Mouse (Mus musculus) heart, embryonic 16.5 days (tissue): Measurements from ENCODE around the gene Gnat2. TPM values are rescaled to one million over a fixed set of nuclear protein-coding genes. Genes with fewer than 3 reads are reported as not detected.

Experiments used
- ATAC-seq: fragments of 200-750 bp; cut with Nextera tagmentation; replicated peaks from 2 replicates; pipeline ENCODE4 v1.8.0; 2017; ENCODE audit warnings: moderate number of reproducible peaks; ENCODE audit not compliant: insufficient read depth, low FRiP score; ENCODE audit errors: extremely low read depth
- H3K27ac ChIP-seq: fragments of 300-500 bp; sonication (generic); 2 replicates; pipeline ENCODE4 v1.5.1; 2014; ENCODE audit warnings: mild to moderate bottlenecking, low read length, control low read depth, moderate library complexity
- H3K27me3 ChIP-seq: fragments of 300-500 bp; sonication (generic); 2 replicates; pipeline ENCODE4 v1.6.1; 2014; ENCODE audit warnings: low read length, mixed read lengths; ENCODE audit not compliant: control insufficient read depth, insufficient read depth
- H3K36me3 ChIP-seq: fragments of 300-500 bp; sonication (generic); 2 replicates; pipeline ENCODE4 v1.6.1; 2014; ENCODE audit not compliant: control insufficient read depth, insufficient read depth
- H3K4me1 ChIP-seq: fragments of 300-500 bp; sonication (generic); 2 replicates; pipeline ENCODE4 v1.6.1; 2014; ENCODE audit warnings: low read length, mixed read lengths; ENCODE audit not compliant: control insufficient read depth, insufficient read depth
- H3K4me2 ChIP-seq: fragments of 300-500 bp; sonication (generic); 2 replicates; pipeline ENCODE4 v1.6.1; 2014; ENCODE audit warnings: low read depth, mild to moderate bottlenecking, control low read depth, low read length
- H3K4me3 ChIP-seq: fragments of 300-500 bp; sonication (generic); 2 replicates; pipeline ENCODE4 v1.5.1; 2014; ENCODE audit warnings: mild to moderate bottlenecking, control low read depth, low read length
- H3K9ac ChIP-seq: fragments of 300-500 bp; sonication (generic); 2 replicates; pipeline ENCODE4 v1.6.1; 2014; ENCODE audit warnings: low read length, control low read depth
- H3K9me3 ChIP-seq: fragments of 300-500 bp; sonication (generic); replicated peaks from 2 replicates; pipeline ENCODE4 v1.6.1; 2016; ENCODE audit warnings: low read length; ENCODE audit not compliant: control insufficient read depth
- WGBS: fragments of 180-500 bp; shearing (Covaris S2); extraction: QIAGEN DNeasy Blood & Tissue Kit; methylation state at CpG from one replicate; pipeline ENCODE4 v1.1.7; 2014; 5-methylcytosine and 5-hydroxymethylcytosine counted together
- polyA plus RNA-seq: library from polyadenylated mRNA; unstranded; fragments of >200 nt; fragmentation: Nextera tagmentation; extraction: Ambion mirVana; gene quantifications from 2 replicates; pipeline ENCODE4 v1.2.1, GENCODE M21; 2015

The Gnat2 gene
- polyA plus RNA-seq, 1 experiment from 2014 or later = 0.71 TPM

- no peak for ATAC-seq
- peaks cover 8% of the 10 kb centered on the region for H3K36me3 ChIP-seq
- no peak overlapping the region for H3K4me3 ChIP-seq
- H3K9ac ChIP-seq = no peak overlapping the region
- no peaks in the 10 kb centered on the region for H3K27me3 ChIP-seq
- H3K27ac ChIP-seq = no peak overlapping the region
- no peaks in the 10 kb centered on the region for H3K4me1 ChIP-seq
- no peak overlapping the region for H3K4me2 ChIP-seq
- WGBS = 78% methylated on average over 5 of the region's 5 CpGs
- no peaks in the 10 kb centered on the region for H3K9me3 ChIP-seq
Measured at GRCm38 (mm10) chr3:108123242-108123641, 30.7 kb downstream of the Gnat2 start.

GRCm38 (mm10) chr3:108124131-108124530, 31.5 kb downstream of the Gnat2 start:
- Histone ChIP-seq H3K27me3 (no peaks in the 10 kb centered on the region), H3K4me1 (0 out of 2 replicates have a peak, but pooled peaks cover 3% of the 10 kb centered on the region), H3K36me3 (peaks cover 5% of the 10 kb centered on the region), H3K4me3 (no peak overlapping the region), H3K4me2 (no peak overlapping the region), H3K9me3 (no peaks in the 10 kb centered on the region), H3K27ac (no peak overlapping the region), H3K9ac (no peak overlapping the region)
- 59% methylated on average over 1 of the region's 1 CpGs for WGBS
- no peak for ATAC-seq

GRCm38 (mm10) chr3:108126327-108126726, 33.7 kb downstream of the Gnat2 start:
- WGBS = 88% methylated on average over 3 of the region's 3 CpGs
- Histone ChIP-seq H3K4me3 (no peak overlapping the region), H3K27me3 (no peaks in the 10 kb centered on the region), H3K9me3 (no peaks in the 10 kb centered on the region), H3K36me3 (peaks cover 4% of the 10 kb centered on the region), H3K4me2 (no peak overlapping the region), H3K27ac (no peak overlapping the region), H3K4me1 (peaks cover 15% of the 10 kb centered on the region), H3K9ac (no peak overlapping the region)
- no peak for ATAC-seq

- H3K27me3 ChIP-seq = no peaks in the 10 kb centered on the region
- peaks cover 32% of the 10 kb centered on the region for H3K4me1 ChIP-seq
- H3K27ac ChIP-seq = no peak overlapping the region
- no peaks in the 10 kb centered on the region for H3K9me3 ChIP-seq
- ATAC-seq = no peak
- H3K4me2 ChIP-seq = no peak overlapping the region
- H3K36me3 ChIP-seq = no peaks in the 10 kb centered on the region
- WGBS = 66% methylated on average over 5 of the region's 5 CpGs
- H3K4me3 ChIP-seq = no peak overlapping the region
- H3K9ac ChIP-seq = no peak overlapping the region
Measured at GRCm38 (mm10) chr3:108128520-108128919, 35.9 kb downstream of the Gnat2 start.

GRCm38 (mm10) chr3:108129367-108129766, 36.8 kb downstream of the Gnat2 start:
- Histone ChIP-seq H3K4me2 (no peak overlapping the region), H3K9me3 (no peaks in the 10 kb centered on the region), H3K9ac (no peak overlapping the region), H3K36me3 (no peaks in the 10 kb centered on the region), H3K4me1 (peaks cover 35% of the 10 kb centered on the region), H3K4me3 (no peak overlapping the region), H3K27me3 (no peaks in the 10 kb centered on the region), H3K27ac (0 out of 2 replicates have a peak overlapping the region, but pooled peaks have one; percentile 14)
- WGBS = 77% methylated on average over 4 of the region's 4 CpGs
- ATAC-seq = no peak

- no peaks in the 10 kb centered on the region for H3K36me3 ChIP-seq
- 58% methylated on average over 4 of the region's 4 CpGs for WGBS
Measured at GRCm38 (mm10) chr3:108129804-108130203, 37.2 kb downstream of the Gnat2 start.

GRCm38 (mm10) chr3:108131216-108131615, 38.6 kb downstream of the Gnat2 start:
- H3K4me3 ChIP-seq = no peak overlapping the region
- no peaks in the 10 kb centered on the region for H3K27me3 ChIP-seq
- H3K4me1 ChIP-seq = peaks cover 43% of the 10 kb centered on the region
- H3K9ac ChIP-seq = no peak overlapping the region
- no peak for ATAC-seq
- WGBS = 83% methylated on average over 5 of the region's 5 CpGs
- H3K27ac ChIP-seq = no peak overlapping the region
- no peaks in the 10 kb centered on the region for H3K9me3 ChIP-seq
- H3K36me3 ChIP-seq = no peaks in the 10 kb centered on the region
- H3K4me2 ChIP-seq = no peak overlapping the region

More at GRCm38 (mm10) chr3:108129804-108130203, 37.2 kb downstream of the Gnat2 start:
- Histone ChIP-seq H3K27ac (no peak overlapping the region), H3K9me3 (no peaks in the 10 kb centered on the region), H3K27me3 (no peaks in the 10 kb centered on the region), H3K4me3 (no peak overlapping the region), H3K4me2 (no peak overlapping the region), H3K4me1 (peaks cover 36% of the 10 kb centered on the region), H3K9ac (no peak overlapping the region)
- ATAC-seq = no peak

- Histone ChIP-seq H3K27ac (peak overlapping the region; percentile 55), H3K4me3 (no peak overlapping the region), H3K36me3 (no peaks in the 10 kb centered on the region), H3K4me1 (peaks cover 43% of the 10 kb centered on the region), H3K27me3 (no peaks in the 10 kb centered on the region), H3K9me3 (no peaks in the 10 kb centered on the region), H3K9ac (no peak overlapping the region), H3K4me2 (no peak overlapping the region)
- ATAC-seq = 0 out of 2 replicates have a peak, but pooled peaks have one; percentile 55
- 28% methylated on average over 1 of the region's 1 CpGs for WGBS
Measured at GRCm38 (mm10) chr3:108131821-108132220, 39.2 kb downstream of the Gnat2 start.

- H3K9ac ChIP-seq = no peak overlapping the region
- WGBS = 62% methylated on average over 1 of the region's 1 CpGs
- H3K4me3 ChIP-seq = no peak overlapping the region
- peaks cover 43% of the 10 kb centered on the region for H3K4me1 ChIP-seq
- no peak overlapping the region for H3K4me2 ChIP-seq
- ATAC-seq = no peak
- peak overlapping the region; percentile 55 for H3K27ac ChIP-seq
- H3K27me3 ChIP-seq = no peaks in the 10 kb centered on the region
- H3K36me3 ChIP-seq = no peaks in the 10 kb centered on the region
- H3K9me3 ChIP-seq = no peaks in the 10 kb centered on the region
Measured at GRCm38 (mm10) chr3:108132484-108132883, 39.9 kb downstream of the Gnat2 start.
